Mouse (Mus musculus): ENCODE data around the gene Tfcp2l1.

Tfcp2l1 gene

GRCm38 (mm10) chr1:118697906-118698305, 70.2 kb downstream of the Tfcp2l1 start:
- TF ChIP-seq GATA4 (IDR thresholded peaks at IDR 0.05; ENCODE audit: insufficient replicate concordance, low read length) = no peak

- no peak for TF ChIP-seq GATA4 (IDR thresholded peaks at IDR 0.05; ENCODE audit: insufficient replicate concordance, low read length)
Measured at GRCm38 (mm10) chr1:118699118-118699890, 71.6 kb downstream of the Tfcp2l1 start.

DNA sequence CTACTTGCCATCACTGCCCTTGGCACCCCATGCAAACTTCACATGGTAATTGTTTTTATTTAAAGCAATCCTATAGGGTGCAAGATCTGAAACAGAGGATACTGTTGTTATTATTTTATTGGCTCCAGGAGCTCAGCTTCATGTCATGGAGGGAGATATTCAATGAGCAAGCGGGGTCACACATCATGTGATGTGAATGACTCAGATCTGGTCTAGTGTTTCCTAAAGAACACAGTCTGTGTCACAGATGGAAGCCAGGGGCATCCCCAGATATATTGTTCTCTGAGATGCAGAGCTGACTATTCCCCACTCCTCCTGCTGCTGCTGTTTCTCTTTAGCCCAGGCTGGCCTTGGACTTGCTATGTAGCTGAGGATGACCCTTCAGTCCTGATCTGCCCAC, 72.2 kb downstream of the Tfcp2l1 start:
- TF ChIP-seq GATA4 (IDR thresholded peaks at IDR 0.05; ENCODE audit: insufficient replicate concordance, low read length) = no peak

DNA sequence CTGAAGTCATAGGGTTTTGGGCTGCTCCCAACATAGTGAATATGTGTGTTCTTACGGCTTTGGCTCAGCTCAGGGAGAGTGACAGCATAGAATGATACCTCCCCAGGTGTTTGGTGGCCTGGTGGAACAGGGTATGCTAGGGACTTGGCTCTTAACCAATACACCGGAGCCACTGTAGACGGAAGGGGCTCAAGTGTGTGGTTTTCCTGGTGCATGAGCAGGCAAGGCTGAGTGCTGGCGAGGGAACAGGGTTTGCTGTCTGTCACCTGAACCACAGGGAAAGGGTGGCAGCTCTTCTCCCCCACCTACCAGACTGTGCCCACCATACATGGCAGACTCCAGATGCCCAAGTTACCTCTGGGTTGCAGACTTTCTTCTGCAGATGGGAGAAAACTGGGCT, 83.9 kb downstream of the Tfcp2l1 start:
- no peak for TF ChIP-seq GATA4 (IDR thresholded peaks at IDR 0.05; ENCODE audit: insufficient replicate concordance, low read length)

- TF ChIP-seq GATA4 (IDR thresholded peaks at IDR 0.05; ENCODE audit: insufficient replicate concordance, low read length) = no peak
Measured at GRCm38 (mm10) chr1:118716225-118716624, 88.5 kb downstream of the Tfcp2l1 start.

- no peak for TF ChIP-seq GATA4 (IDR thresholded peaks at IDR 0.05; ENCODE audit: insufficient replicate concordance, low read length)
Measured at GRCm38 (mm10) chr1:118718055-118718454, 90.3 kb downstream of the Tfcp2l1 start.

DNA sequence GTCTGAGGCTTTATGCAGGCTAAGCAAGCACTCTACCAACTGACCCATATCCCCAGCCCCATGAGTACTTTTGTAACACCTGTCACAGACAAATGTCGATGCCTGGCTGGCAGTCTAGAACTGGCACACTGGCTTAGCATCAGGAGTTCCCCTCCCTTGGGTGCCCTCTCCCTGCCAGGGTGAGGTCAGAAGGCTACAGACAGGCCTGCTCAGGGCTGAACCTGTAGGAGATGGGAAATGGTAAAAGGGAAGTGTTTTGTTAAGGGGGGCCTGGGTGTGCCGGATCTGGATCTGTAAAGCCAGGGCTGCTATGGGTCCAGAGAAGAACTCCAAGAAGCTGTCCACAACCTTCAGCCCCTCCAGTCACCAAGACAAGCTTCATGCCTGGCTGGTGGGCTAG, 92.0 kb downstream of the Tfcp2l1 start:
- no peak for TF ChIP-seq GATA4 (IDR thresholded peaks at IDR 0.05; ENCODE audit: insufficient replicate concordance, low read length)

GRCm38 (mm10) chr1:118720474-118721095, 92.8 kb downstream of the Tfcp2l1 start:
- no peak for TF ChIP-seq GATA4 (IDR thresholded peaks at IDR 0.05; ENCODE audit: insufficient replicate concordance, low read length)

GRCm38 (mm10) chr1:118727075-118727474, 99.3 kb downstream of the Tfcp2l1 start:
- no peak for TF ChIP-seq GATA4 (IDR thresholded peaks at IDR 0.05; ENCODE audit: insufficient replicate concordance, low read length)

GRCm38 (mm10) chr1:118728796-118729195, 101.1 kb downstream of the Tfcp2l1 start:
- no peak for TF ChIP-seq GATA4 (IDR thresholded peaks at IDR 0.05; ENCODE audit: insufficient replicate concordance, low read length)

Measured in liver, adult (tissue).